Mouse (Mus musculus): ENCODE data around the gene Rcor1. TPM values are rescaled to one million over a fixed set of nuclear protein-coding genes. Genes with fewer than 3 reads are reported as not detected.

Rcor1 gene
- total RNA-seq (2015; ENCODE audit: low replicate concordance) (27.8 and 31.0 TPM in 2 replicates), total RNA-seq (2017; ENCODE audit: low replicate concordance) (21.2 and 40.1 TPM in 2 replicates)

- ATAC-seq (replicated peaks; ENCODE audit: low FRiP score, poor library complexity, severe bottlenecking), result peak; percentile 92
Measured at GRCm38 (mm10) chr12:111038976-111039612, at the start of gene Rcor1. Rcor1 (plus strand) TSS chr12:111039351.

GRCm38 (mm10) chr12:110989409-110989808 lies 49.7 kb upstream of the Rcor1 start:
- ATAC-seq (replicated peaks; ENCODE audit: low FRiP score, poor library complexity, severe bottlenecking), result no peak

- no peak for ATAC-seq (replicated peaks; ENCODE audit: low FRiP score, poor library complexity, severe bottlenecking)
Measured at GRCm38 (mm10) chr12:110990500-110990899, 48.7 kb upstream of the Rcor1 start.

GRCm38 (mm10) chr12:110991361-110992127 lies 47.6 kb upstream of the Rcor1 start:
- ATAC-seq (replicated peaks; ENCODE audit: low FRiP score, poor library complexity, severe bottlenecking), result peak; percentile 87

- ATAC-seq (replicated peaks; ENCODE audit: low FRiP score, poor library complexity, severe bottlenecking), result peak; percentile 94
Measured at GRCm38 (mm10) chr12:110992128-110992553, 47.0 kb upstream of the Rcor1 start.

- ATAC-seq (replicated peaks; ENCODE audit: low FRiP score, poor library complexity, severe bottlenecking), result no peak
Measured at GRCm38 (mm10) chr12:110992771-110993170, 46.4 kb upstream of the Rcor1 start.

GRCm38 (mm10) chr12:110993226-110993625 lies 45.9 kb upstream of the Rcor1 start:
- no peak for ATAC-seq (replicated peaks; ENCODE audit: low FRiP score, poor library complexity, severe bottlenecking)

GRCm38 (mm10) chr12:110994666-110995065 lies 44.5 kb upstream of the Rcor1 start:
- no peak for ATAC-seq (replicated peaks; ENCODE audit: low FRiP score, poor library complexity, severe bottlenecking)

- ATAC-seq (replicated peaks; ENCODE audit: low FRiP score, poor library complexity, severe bottlenecking), result no peak
Measured at GRCm38 (mm10) chr12:110998092-110998491, 41.1 kb upstream of the Rcor1 start.

GRCm38 (mm10) chr12:110999820-111000219 lies 39.3 kb upstream of the Rcor1 start:
- peak; percentile 80 for ATAC-seq (replicated peaks; ENCODE audit: low FRiP score, poor library complexity, severe bottlenecking)

- no peak for ATAC-seq (replicated peaks; ENCODE audit: low FRiP score, poor library complexity, severe bottlenecking)
Measured at GRCm38 (mm10) chr12:111000956-111001355, 38.2 kb upstream of the Rcor1 start.

- peak; percentile 52; the same call in 1 of the 2 replicates for ATAC-seq (replicated peaks; ENCODE audit: low FRiP score, poor library complexity, severe bottlenecking)
Measured at GRCm38 (mm10) chr12:111004142-111004541, 35.0 kb upstream of the Rcor1 start.

GRCm38 (mm10) chr12:111005803-111006202 lies 33.3 kb upstream of the Rcor1 start:
- no peak for ATAC-seq (replicated peaks; ENCODE audit: low FRiP score, poor library complexity, severe bottlenecking)

GRCm38 (mm10) chr12:111006339-111006738 lies 32.8 kb upstream of the Rcor1 start:
- no peak for ATAC-seq (replicated peaks; ENCODE audit: low FRiP score, poor library complexity, severe bottlenecking)

- no peak for ATAC-seq (replicated peaks; ENCODE audit: low FRiP score, poor library complexity, severe bottlenecking)
Measured at GRCm38 (mm10) chr12:111007134-111008103, 31.7 kb upstream of the Rcor1 start.

GRCm38 (mm10) chr12:111008500-111009490 lies 30.4 kb upstream of the Rcor1 start:
- ATAC-seq (replicated peaks; ENCODE audit: low FRiP score, poor library complexity, severe bottlenecking), result peak; percentile 44; the same call in 1 of the 2 replicates

GRCm38 (mm10) chr12:111009615-111010257 lies 29.4 kb upstream of the Rcor1 start:
- no peak for ATAC-seq (replicated peaks; ENCODE audit: low FRiP score, poor library complexity, severe bottlenecking)

- ATAC-seq (replicated peaks; ENCODE audit: low FRiP score, poor library complexity, severe bottlenecking), result no peak
Measured at GRCm38 (mm10) chr12:111016807-111017206, 22.3 kb upstream of the Rcor1 start.
